Mouse (Mus musculus): ENCODE measurements around the gene Ccdc171. TPM values are rescaled to one million over a fixed set of nuclear protein-coding genes. Genes with fewer than 3 reads are reported as not detected.

Ccdc171 gene
- total RNA-seq, 2 experiments from 2014 or later: 3.0 TPM

Other genes with a start within 250 kb of the Ccdc171 start
- 10 to 100 TPM; 33.6 to 35.9 TPM for gene Ttc39b, start 201.3 kb upstream of the Ccdc171 start, total RNA-seq (2021)
- gene Snapc3, start 107.8 kb upstream of the Ccdc171 start, total RNA-seq (2021): 10 to 100 TPM; 33.1 to 41.7 TPM
- gene Psip1, start 39.1 kb upstream of the Ccdc171 start, total RNA-seq (2021): 100 to 1,000 TPM; 194 to 208 TPM

All from layer of hippocampus, postnatal 25 days (tissue).